Mouse (Mus musculus) midbrain, embryonic 12.5 days (tissue): ENCODE data around the gene Prkd3. TPM values are rescaled to one million over a fixed set of nuclear protein-coding genes. Genes with fewer than 3 reads are reported as not detected.

Source experiments
- ATAC-seq: fragments of 200-750 bp; cut with Nextera tagmentation; 2 replicates; pipeline ENCODE4 v1.8.0; 2017; ENCODE audit warnings: low read depth, moderate TSS enrichment, moderate library complexity; ENCODE audit not compliant: low FRiP score
- H3K27ac ChIP-seq: fragments of 300-500 bp; sonication (generic); replicated peaks from 2 replicates; pipeline ENCODE4 v1.5.1; 2016; ENCODE audit warnings: mild to moderate bottlenecking
- H3K27me3 ChIP-seq: fragments of 300-500 bp; sonication (generic); 2 replicates; pipeline ENCODE4 v1.6.1; 2016; ENCODE audit warnings: mild to moderate bottlenecking
- H3K36me3 ChIP-seq: fragments of 300-500 bp; sonication (generic); 2 replicates; pipeline ENCODE4 v1.6.1; 2016
- H3K4me1 ChIP-seq: fragments of 300-500 bp; sonication (generic); 2 replicates; pipeline ENCODE4 v1.6.1; 2016
- H3K4me2 ChIP-seq: fragments of 300-500 bp; sonication (generic); replicated peaks from 2 replicates; pipeline ENCODE4 v1.6.1; 2016; ENCODE audit warnings: mild to moderate bottlenecking, moderate library complexity
- H3K4me3 ChIP-seq: fragments of 300-500 bp; sonication (generic); 2 replicates; pipeline ENCODE4 v1.5.1; 2016; ENCODE audit warnings: mild to moderate bottlenecking
- H3K9ac ChIP-seq: fragments of 300-500 bp; sonication (generic); replicated peaks from 2 replicates; pipeline ENCODE4 v1.6.1; 2016; ENCODE audit warnings: mild to moderate bottlenecking, moderate library complexity
- H3K9me3 ChIP-seq: fragments of 300-500 bp; sonication (generic); 2 replicates; pipeline ENCODE4 v1.6.1; 2016; ENCODE audit warnings: mild to moderate bottlenecking
- WGBS: fragments of 180-500 bp; shearing (Covaris S2); methylation state at CpG from one replicate; pipeline ENCODE4 v1.1.7; 2016; 5-methylcytosine and 5-hydroxymethylcytosine counted together
- polyA plus RNA-seq: library from polyadenylated mRNA; unstranded; fragments of >200 nt; fragmentation: Nextera tagmentation; extraction: Ambion mirVana; gene quantifications from 2 replicates; pipeline ENCODE4 v1.2.1, GENCODE M21; 2016

Prkd3 gene
- polyA plus RNA-seq, 1 experiment from 2014 or later = 43.0 TPM

- Histone ChIP-seq H3K9ac (peak within 1 kb of the TSS; percentile 68), H3K36me3 (peaks cover 27% of the 10 kb centered on the region), H3K4me2 (peak within 1 kb of the TSS; percentile 71), H3K4me1 (peaks cover 17% of the 10 kb centered on the region), H3K4me3 (peak within 1 kb of the TSS; percentile 66), H3K27me3 (no peaks in the 10 kb centered on the region), H3K27ac (peak within 1 kb of the TSS; percentile 82), H3K9me3 (no peaks in the 10 kb centered on the region)
- under 1% methylated on average over 37 of the region's 37 CpGs for WGBS
- ATAC-seq = peak; percentile 94
Observed at GRCm38 (mm10) chr17:78916369-78916813, 104.2 kb downstream of the Prkd3 start, which contains the start of gene Cebpzos. TSS of gene Cebpzos (plus strand) at chr17:78916500.

DNA sequence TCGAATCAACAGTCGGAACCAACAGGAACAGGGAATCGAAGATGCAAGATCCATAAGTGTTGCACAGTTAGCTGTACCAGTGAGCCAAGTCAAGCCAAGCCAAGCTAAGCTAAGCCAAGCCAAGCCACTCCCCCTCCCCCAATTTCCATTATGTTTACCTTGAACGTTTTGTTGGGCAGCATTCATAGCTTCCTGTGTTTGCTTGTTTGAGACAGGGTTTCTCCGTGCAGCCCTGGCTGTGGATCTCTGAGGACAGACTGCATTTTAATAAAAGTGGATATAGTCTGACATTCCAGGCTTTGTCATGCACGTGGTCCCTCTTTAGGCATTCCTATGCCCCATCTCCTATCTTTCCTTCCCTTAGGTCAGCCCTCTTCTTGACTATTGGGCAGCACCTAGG, 104.8 kb downstream of the Prkd3 start:
- peak overlapping the region; percentile 82; the same call in 1 of the 2 replicates for H3K27ac ChIP-seq
- peaks cover 22% of the 10 kb centered on the region for H3K36me3 ChIP-seq
- peak; percentile 35 for ATAC-seq
- peaks cover 17% of the 10 kb centered on the region for H3K4me1 ChIP-seq
- peak overlapping the region; percentile 66 for H3K4me3 ChIP-seq
- peak overlapping the region; percentile 68 for H3K9ac ChIP-seq
- H3K4me2 ChIP-seq = peak overlapping the region; percentile 71
- H3K9me3 ChIP-seq = no peaks in the 10 kb centered on the region
- 55% methylated on average over 6 of the region's 6 CpGs for WGBS
- no peaks in the 10 kb centered on the region for H3K27me3 ChIP-seq

DNA sequence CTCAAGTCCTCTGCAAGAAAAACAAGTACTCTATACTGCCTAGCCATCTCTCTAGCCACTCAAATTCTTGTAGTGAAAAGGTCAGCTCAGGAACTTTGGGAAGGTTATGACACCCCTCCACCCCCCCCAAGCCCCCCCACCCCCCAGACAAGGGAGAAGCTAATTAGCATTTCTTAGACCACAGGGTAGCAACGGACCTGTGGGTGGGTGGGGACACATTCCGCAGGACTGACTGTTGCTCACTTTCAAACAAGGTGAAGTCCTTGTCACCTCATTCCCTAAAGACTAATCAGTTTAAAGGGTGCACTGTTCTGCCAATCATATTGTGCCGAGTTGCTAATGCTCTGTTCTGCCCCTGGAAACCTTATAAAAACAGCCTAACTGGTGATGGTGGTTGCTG, 106.7 kb downstream of the Prkd3 start:
- no peak overlapping the region for H3K4me2 ChIP-seq
- WGBS = 74% methylated on average over 3 of the region's 3 CpGs
- H3K27me3 ChIP-seq = no peaks in the 10 kb centered on the region
- no peaks in the 10 kb centered on the region for H3K9me3 ChIP-seq
- H3K9ac ChIP-seq = no peak overlapping the region
- ATAC-seq = no peak
- H3K4me1 ChIP-seq = peaks cover 17% of the 10 kb centered on the region
- no peak overlapping the region for H3K27ac ChIP-seq
- H3K4me3 ChIP-seq = no peak overlapping the region
- H3K36me3 ChIP-seq = peaks cover 9% of the 10 kb centered on the region; the same call in 1 of the 2 replicates

- Histone ChIP-seq H3K4me3 (peak overlapping the region; percentile 37), H3K36me3 (0 out of 2 replicates have a peak, but pooled peaks cover under 1% of the 10 kb centered on the region), H3K9me3 (no peaks in the 10 kb centered on the region), H3K4me1 (peaks cover 15% of the 10 kb centered on the region), H3K9ac (0 out of 2 replicates have a peak overlapping the region, but pooled peaks have one; percentile 15), H3K4me2 (peak overlapping the region; percentile 51), H3K27me3 (no peaks in the 10 kb centered on the region), H3K27ac (no peak overlapping the region)
- ATAC-seq = peak; percentile 63
- WGBS = 37% methylated on average over 6 of the region's 6 CpGs
Observed at GRCm38 (mm10) chr17:78912861-78913281, 107.7 kb downstream of the Prkd3 start.

GRCm38 (mm10) chr17:78909374-78909773, 111.2 kb downstream of the Prkd3 start:
- Histone ChIP-seq H3K27ac (no peak overlapping the region), H3K36me3 (no peaks in the 10 kb centered on the region), H3K4me2 (no peak overlapping the region), H3K4me3 (no peak overlapping the region), H3K27me3 (no peaks in the 10 kb centered on the region), H3K4me1 (no peaks in the 10 kb centered on the region), H3K9ac (no peak overlapping the region), H3K9me3 (no peaks in the 10 kb centered on the region)
- no peak for ATAC-seq
- WGBS = 81% methylated on average over 2 of the region's 2 CpGs

DNA sequence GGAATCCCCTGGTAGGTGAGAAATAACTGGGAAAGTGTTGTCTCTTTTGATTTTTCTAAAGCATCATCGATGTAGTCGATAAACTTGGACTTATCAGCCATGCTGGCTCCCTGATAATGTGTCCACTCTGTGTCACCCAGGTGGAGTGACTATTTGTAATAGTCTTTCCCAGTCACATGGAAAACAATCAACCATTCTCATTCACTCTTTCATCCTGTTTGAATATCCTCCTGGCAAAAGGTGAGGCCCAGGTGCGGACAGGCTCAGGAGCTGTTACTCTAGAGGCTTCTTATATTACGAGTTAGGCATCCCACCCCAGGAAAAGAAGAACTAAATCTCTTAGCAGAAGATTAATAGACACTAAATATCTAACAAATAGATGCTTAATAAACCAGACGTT, 113.7 kb downstream of the Prkd3 start, which contains the start of gene Sult6b1:
TSS of gene Sult6b1 (minus strand) at position 101 of the 400 bp plus-strand sequence.
- H3K9ac ChIP-seq = no peak within 1 kb of the TSS

GRCm38 (mm10) chr17:78903158-78903557, 117.5 kb downstream of the Prkd3 start:
- Histone ChIP-seq H3K36me3 (no peaks in the 10 kb centered on the region), H3K4me3 (no peak overlapping the region), H3K4me1 (no peaks in the 10 kb centered on the region), H3K9me3 (no peaks in the 10 kb centered on the region), H3K9ac (no peak overlapping the region), H3K27ac (no peak overlapping the region), H3K4me2 (no peak overlapping the region), H3K27me3 (no peaks in the 10 kb centered on the region)
- WGBS = 82% methylated on average over 2 of the region's 2 CpGs
- ATAC-seq = no peak

More for the DNA sequence above, 113.7 kb downstream of the Prkd3 start, which contains the start of gene Sult6b1:
- Histone ChIP-seq H3K27me3 (no peaks in the 10 kb centered on the region), H3K9me3 (no peaks in the 10 kb centered on the region), H3K36me3 (no peaks in the 10 kb centered on the region), H3K4me2 (no peak within 1 kb of the TSS), H3K27ac (no peak within 1 kb of the TSS), H3K4me1 (no peaks in the 10 kb centered on the region), H3K4me3 (no peak within 1 kb of the TSS)
- 83% methylated on average over 5 of the region's 5 CpGs for WGBS
- no peak for ATAC-seq

Other genes starting within 250 kb of the Prkd3 start
- 22.0 and 23.3 TPM in 2 replicates for gene Heatr5b, start 185.5 kb downstream of the Prkd3 start, polyA plus RNA-seq
- gene Gpatch11, start 185.2 kb downstream of the Prkd3 start, polyA plus RNA-seq = 44.6 and 48.2 TPM in 2 replicates
- 5.0 and 7.0 TPM in 2 replicates for gene Eif2ak2, start 138.2 kb downstream of the Prkd3 start, polyA plus RNA-seq
- gene Sult6b1, start 113.8 kb downstream of the Prkd3 start, polyA plus RNA-seq = 0.08 TPM in 1 of 2 replicates, not detected in the other
- 112 and 113 TPM in 2 replicates for gene Cebpzos, start 104.3 kb downstream of the Prkd3 start, polyA plus RNA-seq
- 62.1 and 67.7 TPM in 2 replicates for gene Cebpz, start 83.8 kb downstream of the Prkd3 start, polyA plus RNA-seq
- 52.2 and 54.8 TPM in 2 replicates for gene Ndufaf7, start 83.7 kb downstream of the Prkd3 start, polyA plus RNA-seq
- gene Qpct, start 31.1 kb upstream of the Prkd3 start, polyA plus RNA-seq = 7.9 and 9.8 TPM in 2 replicates